Mouse (Mus musculus): ENCODE measurements around the gene Sox13. TPM values are rescaled to one million over a fixed set of nuclear protein-coding genes. Genes with fewer than 3 reads are reported as not detected.

Sox13 gene
- polyA plus RNA-seq, 1 experiment from 2014 or later = 4.3 TPM

DNA sequence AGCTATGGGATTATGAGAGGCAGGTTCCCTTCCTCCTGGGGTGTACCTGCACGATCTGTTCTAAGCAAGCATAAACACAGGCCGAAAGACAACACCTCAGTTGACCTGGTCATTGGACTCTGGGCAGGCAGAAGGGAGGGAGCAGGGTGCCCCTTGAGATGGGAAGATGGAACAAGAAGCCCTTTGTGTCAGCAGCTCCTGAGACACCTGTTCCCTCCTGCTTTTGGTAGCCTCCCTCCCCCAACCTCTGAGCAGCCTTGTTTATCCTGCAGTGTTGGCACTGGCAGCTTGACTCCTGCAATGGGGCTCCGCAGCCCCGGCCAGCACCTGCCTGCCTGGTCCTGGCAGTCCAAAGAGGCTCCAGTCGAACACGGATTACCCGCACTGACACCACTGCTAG, 9.1 kb downstream of the Sox13 start:
- Histone ChIP-seq H3K27ac (ENCODE audit: low read length) (no peak overlapping the region), H3K4me1 (ENCODE audit: control insufficient read depth, insufficient read depth, low read length) (peaks cover 26% of the 10 kb centered on the region), H3K9ac (ENCODE audit: low read length) (no peak overlapping the region), H3K27me3 (ENCODE audit: control insufficient read depth, insufficient read depth, low read length) (no peaks in the 10 kb centered on the region), H3K36me3 (ENCODE audit: control insufficient read depth, insufficient read depth) (no peaks in the 10 kb centered on the region), H3K4me3 (ENCODE audit: low read length) (no peak overlapping the region), H3K9me3 (replicated peaks; ENCODE audit: control insufficient read depth, low read length) (no peaks in the 10 kb centered on the region), H3K4me2 (ENCODE audit: low read depth, low read length) (no peak overlapping the region)
- no peak for ATAC-seq (replicated peaks; ENCODE audit: extremely low read depth, insufficient read depth, low FRiP score)
- WGBS = 67% methylated on average over 7 of the region's 7 CpGs

GRCm38 (mm10) chr1:133412941-133413340, 11.2 kb downstream of the Sox13 start:
- H3K27ac ChIP-seq (ENCODE audit: low read length) = no peak overlapping the region
- no peak for ATAC-seq (replicated peaks; ENCODE audit: extremely low read depth, insufficient read depth, low FRiP score)
- H3K4me3 ChIP-seq (ENCODE audit: low read length) = no peak overlapping the region
- no peaks in the 10 kb centered on the region for H3K9me3 ChIP-seq (replicated peaks; ENCODE audit: control insufficient read depth, low read length)
- peaks cover 14% of the 10 kb centered on the region for H3K4me1 ChIP-seq (ENCODE audit: control insufficient read depth, insufficient read depth, low read length)
- 68% methylated on average over 9 of the region's 9 CpGs for WGBS
- H3K4me2 ChIP-seq (ENCODE audit: low read depth, low read length) = no peak overlapping the region
- no peaks in the 10 kb centered on the region for H3K36me3 ChIP-seq (ENCODE audit: control insufficient read depth, insufficient read depth)
- no peaks in the 10 kb centered on the region for H3K27me3 ChIP-seq (ENCODE audit: control insufficient read depth, insufficient read depth, low read length)
- H3K9ac ChIP-seq (ENCODE audit: low read length) = no peak overlapping the region

- Histone ChIP-seq H3K4me1 (ENCODE audit: control insufficient read depth, insufficient read depth, low read length) (peaks cover 4% of the 10 kb centered on the region; the same call in 1 of the 2 replicates), H3K9me3 (replicated peaks; ENCODE audit: control insufficient read depth, low read length) (no peaks in the 10 kb centered on the region), H3K4me3 (ENCODE audit: low read length) (no peak overlapping the region), H3K27ac (ENCODE audit: low read length) (no peak overlapping the region), H3K36me3 (ENCODE audit: control insufficient read depth, insufficient read depth) (no peaks in the 10 kb centered on the region), H3K4me2 (ENCODE audit: low read depth, low read length) (no peak overlapping the region), H3K9ac (ENCODE audit: low read length) (no peak overlapping the region), H3K27me3 (ENCODE audit: control insufficient read depth, insufficient read depth, low read length) (no peaks in the 10 kb centered on the region)
- 80% methylated on average over 8 of the region's 8 CpGs for WGBS
- ATAC-seq (replicated peaks; ENCODE audit: extremely low read depth, insufficient read depth, low FRiP score) = no peak
These were observed 12.6 kb downstream of the Sox13 start for GRCm38 (mm10) chr1:133411506-133412147.

- Histone ChIP-seq H3K36me3 (ENCODE audit: control insufficient read depth, insufficient read depth) (no peaks in the 10 kb centered on the region), H3K27me3 (ENCODE audit: control insufficient read depth, insufficient read depth, low read length) (no peaks in the 10 kb centered on the region), H3K4me1 (ENCODE audit: control insufficient read depth, insufficient read depth, low read length) (no peaks in the 10 kb centered on the region), H3K9me3 (replicated peaks; ENCODE audit: control insufficient read depth, low read length) (no peaks in the 10 kb centered on the region), H3K4me3 (ENCODE audit: low read length) (no peak overlapping the region), H3K9ac (ENCODE audit: low read length) (no peak overlapping the region), H3K27ac (ENCODE audit: low read length) (no peak overlapping the region), H3K4me2 (ENCODE audit: low read depth, low read length) (no peak overlapping the region)
- WGBS = 74% methylated on average over 9 of the region's 9 CpGs
- no peak for ATAC-seq (replicated peaks; ENCODE audit: extremely low read depth, insufficient read depth, low FRiP score)
These were observed 14.4 kb downstream of the Sox13 start for GRCm38 (mm10) chr1:133409786-133410185.

- no peak overlapping the region for H3K27ac ChIP-seq (ENCODE audit: low read length)
- H3K4me2 ChIP-seq (ENCODE audit: low read depth, low read length) = no peak overlapping the region
- no peak for ATAC-seq (replicated peaks; ENCODE audit: extremely low read depth, insufficient read depth, low FRiP score)
- H3K27me3 ChIP-seq (ENCODE audit: control insufficient read depth, insufficient read depth, low read length) = no peaks in the 10 kb centered on the region
- no peak overlapping the region for H3K4me3 ChIP-seq (ENCODE audit: low read length)
- H3K9ac ChIP-seq (ENCODE audit: low read length) = no peak overlapping the region
- no peaks in the 10 kb centered on the region for H3K36me3 ChIP-seq (ENCODE audit: control insufficient read depth, insufficient read depth)
- H3K9me3 ChIP-seq (replicated peaks; ENCODE audit: control insufficient read depth, low read length) = no peaks in the 10 kb centered on the region
- WGBS = 47% methylated on average over 6 of the region's 6 CpGs
- H3K4me1 ChIP-seq (ENCODE audit: control insufficient read depth, insufficient read depth, low read length) = no peaks in the 10 kb centered on the region
These were observed 15.2 kb downstream of the Sox13 start for GRCm38 (mm10) chr1:133408880-133409516.

GRCm38 (mm10) chr1:133408321-133408720, 15.9 kb downstream of the Sox13 start:
- Histone ChIP-seq H3K9ac (ENCODE audit: low read length) (no peak overlapping the region), H3K4me1 (ENCODE audit: control insufficient read depth, insufficient read depth, low read length) (no peaks in the 10 kb centered on the region), H3K4me2 (ENCODE audit: low read depth, low read length) (no peak overlapping the region), H3K27me3 (ENCODE audit: control insufficient read depth, insufficient read depth, low read length) (no peaks in the 10 kb centered on the region), H3K36me3 (ENCODE audit: control insufficient read depth, insufficient read depth) (no peaks in the 10 kb centered on the region), H3K27ac (ENCODE audit: low read length) (no peak overlapping the region; the same call in 1 of the 2 replicates), H3K9me3 (replicated peaks; ENCODE audit: control insufficient read depth, low read length) (no peaks in the 10 kb centered on the region), H3K4me3 (ENCODE audit: low read length) (no peak overlapping the region)
- no peak for ATAC-seq (replicated peaks; ENCODE audit: extremely low read depth, insufficient read depth, low FRiP score)
- 68% methylated on average over 9 of the region's 9 CpGs for WGBS

DNA sequence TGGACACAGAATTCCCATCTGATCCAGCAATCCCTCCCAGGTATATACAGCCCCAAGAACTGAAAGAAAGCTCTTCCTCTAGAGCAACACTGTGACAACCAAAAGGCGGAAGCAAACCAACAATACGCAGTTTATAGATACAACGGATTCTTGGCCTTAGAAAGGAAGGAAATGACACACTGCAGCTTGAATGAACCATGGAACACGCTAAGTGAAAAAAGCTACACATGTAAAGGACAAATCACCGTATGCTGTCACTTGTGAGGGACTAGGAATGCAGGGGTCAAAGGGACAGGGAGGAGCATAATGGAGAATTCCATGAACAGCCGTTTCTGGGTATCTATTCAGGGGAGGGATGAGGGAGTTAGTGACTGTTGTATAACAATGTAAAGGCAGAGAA, 16.7 kb downstream of the Sox13 start:
- H3K9me3 ChIP-seq (replicated peaks; ENCODE audit: control insufficient read depth, low read length) = no peaks in the 10 kb centered on the region
- 61% methylated on average over 6 of the region's 6 CpGs for WGBS
- no peak overlapping the region for H3K4me2 ChIP-seq (ENCODE audit: low read depth, low read length)
- no peaks in the 10 kb centered on the region for H3K4me1 ChIP-seq (ENCODE audit: control insufficient read depth, insufficient read depth, low read length)
- H3K36me3 ChIP-seq (ENCODE audit: control insufficient read depth, insufficient read depth) = no peaks in the 10 kb centered on the region
- H3K27me3 ChIP-seq (ENCODE audit: control insufficient read depth, insufficient read depth, low read length) = no peaks in the 10 kb centered on the region
- ATAC-seq (replicated peaks; ENCODE audit: extremely low read depth, insufficient read depth, low FRiP score) = no peak
- no peak overlapping the region for H3K9ac ChIP-seq (ENCODE audit: low read length)
- peak overlapping the region; percentile 7 for H3K27ac ChIP-seq (ENCODE audit: low read length)
- no peak overlapping the region for H3K4me3 ChIP-seq (ENCODE audit: low read length)

- no peak overlapping the region; the same call in 1 of the 2 replicates for H3K27ac ChIP-seq (ENCODE audit: low read length)
- no peaks in the 10 kb centered on the region for H3K4me1 ChIP-seq (ENCODE audit: control insufficient read depth, insufficient read depth, low read length)
- no peak overlapping the region for H3K4me2 ChIP-seq (ENCODE audit: low read depth, low read length)
- no peaks in the 10 kb centered on the region for H3K9me3 ChIP-seq (replicated peaks; ENCODE audit: control insufficient read depth, low read length)
- no peak for ATAC-seq (replicated peaks; ENCODE audit: extremely low read depth, insufficient read depth, low FRiP score)
- H3K4me3 ChIP-seq (ENCODE audit: low read length) = no peak overlapping the region
- H3K27me3 ChIP-seq (ENCODE audit: control insufficient read depth, insufficient read depth, low read length) = no peaks in the 10 kb centered on the region
- WGBS = 60% methylated on average over 7 of the region's 7 CpGs
- no peak overlapping the region for H3K9ac ChIP-seq (ENCODE audit: low read length)
- H3K36me3 ChIP-seq (ENCODE audit: control insufficient read depth, insufficient read depth) = no peaks in the 10 kb centered on the region
These were observed 17.6 kb downstream of the Sox13 start for GRCm38 (mm10) chr1:133406614-133407013.

DNA sequence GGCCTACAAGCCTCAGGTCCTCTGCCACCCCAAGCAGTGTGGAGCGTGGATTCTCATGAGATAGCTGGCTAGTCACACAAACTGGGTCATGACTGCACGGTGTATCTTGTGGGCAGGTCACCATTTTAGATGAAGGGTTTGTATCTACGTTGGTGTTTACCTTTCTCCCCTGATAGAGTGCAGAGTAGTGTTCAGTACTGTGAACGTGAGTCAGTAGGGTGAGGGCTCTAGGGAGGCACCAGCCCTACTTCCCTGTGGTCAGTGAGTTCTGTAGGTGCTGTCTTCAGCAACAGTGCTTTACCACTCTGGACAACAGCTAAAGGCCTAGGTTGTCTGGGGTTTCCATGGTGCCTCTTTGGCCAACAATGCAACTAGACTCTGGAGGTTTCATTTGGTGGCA, 20.2 kb downstream of the Sox13 start:
- ATAC-seq (replicated peaks; ENCODE audit: extremely low read depth, insufficient read depth, low FRiP score) = no peak
- no peaks in the 10 kb centered on the region for H3K9me3 ChIP-seq (replicated peaks; ENCODE audit: control insufficient read depth, low read length)
- H3K27ac ChIP-seq (ENCODE audit: low read length) = no peak overlapping the region
- H3K27me3 ChIP-seq (ENCODE audit: control insufficient read depth, insufficient read depth, low read length) = no peaks in the 10 kb centered on the region
- no peaks in the 10 kb centered on the region for H3K36me3 ChIP-seq (ENCODE audit: control insufficient read depth, insufficient read depth)
- WGBS = 72% methylated on average over 4 of the region's 4 CpGs
- no peak overlapping the region for H3K9ac ChIP-seq (ENCODE audit: low read length)
- H3K4me3 ChIP-seq (ENCODE audit: low read length) = no peak overlapping the region
- H3K4me2 ChIP-seq (ENCODE audit: low read depth, low read length) = no peak overlapping the region
- 0 out of 2 replicates have a peak, but pooled peaks cover 8% of the 10 kb centered on the region for H3K4me1 ChIP-seq (ENCODE audit: control insufficient read depth, insufficient read depth, low read length)
